Mouse (Mus musculus) frontal cortex, postnatal 10 days (tissue): Measurements from ENCODE around the gene Foxj2.

Source experiments
- DNase-seq, 2 experiments: peaks; one replicate each; pipeline ENCODE4 v3.0.0; 2022; ENCODE audit warnings: low spot score in 2 of 2, mixed read lengths in 1 of 2

Gene Foxj2

DNA sequence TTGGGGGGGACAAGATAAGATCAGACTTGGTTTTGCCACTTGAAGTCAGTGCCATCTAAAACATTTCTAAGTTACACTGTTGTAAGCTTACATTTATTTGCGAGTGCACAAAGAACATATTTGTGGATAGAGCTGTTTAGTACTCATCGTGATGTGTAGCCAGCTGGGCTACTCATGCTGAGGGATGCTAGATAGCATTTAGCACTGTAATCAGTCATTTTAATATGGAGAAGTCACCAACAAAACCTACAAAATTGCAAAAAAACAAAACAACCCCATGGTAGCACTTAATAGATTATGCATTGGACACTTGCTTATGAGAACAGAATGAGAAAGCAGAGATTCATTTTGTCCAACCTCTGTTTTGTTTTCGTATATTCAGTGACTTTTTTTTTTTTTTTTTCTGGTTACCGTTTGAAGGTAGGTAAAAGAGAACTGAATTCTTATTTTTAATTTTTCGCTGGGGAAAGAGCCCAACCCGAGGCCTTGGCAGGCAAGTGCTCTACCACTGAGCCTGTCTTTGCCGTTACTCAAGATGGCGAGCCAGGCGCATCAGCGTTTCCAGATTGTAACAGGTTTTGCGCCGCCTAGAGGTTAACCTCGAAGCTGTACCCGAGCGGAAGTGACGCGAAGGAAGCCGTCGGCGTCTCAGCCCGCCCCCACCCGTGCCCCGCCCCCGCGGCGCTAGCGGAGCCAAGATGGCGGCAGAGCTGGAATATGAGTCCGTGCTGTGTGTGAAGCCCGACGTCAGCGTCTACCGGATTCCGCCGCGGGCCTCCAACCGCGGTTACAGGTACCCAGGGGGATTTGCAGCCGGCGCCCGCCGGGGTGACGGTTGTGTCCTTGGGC, 54.4 kb downstream of the Foxj2 start, which contains the start of gene Necap1:
Necap1 (plus strand) TSS at position 604 of the 849 bp plus-strand sequence.
- DNase-seq, result peak; percentile 93 to 98

DNA sequence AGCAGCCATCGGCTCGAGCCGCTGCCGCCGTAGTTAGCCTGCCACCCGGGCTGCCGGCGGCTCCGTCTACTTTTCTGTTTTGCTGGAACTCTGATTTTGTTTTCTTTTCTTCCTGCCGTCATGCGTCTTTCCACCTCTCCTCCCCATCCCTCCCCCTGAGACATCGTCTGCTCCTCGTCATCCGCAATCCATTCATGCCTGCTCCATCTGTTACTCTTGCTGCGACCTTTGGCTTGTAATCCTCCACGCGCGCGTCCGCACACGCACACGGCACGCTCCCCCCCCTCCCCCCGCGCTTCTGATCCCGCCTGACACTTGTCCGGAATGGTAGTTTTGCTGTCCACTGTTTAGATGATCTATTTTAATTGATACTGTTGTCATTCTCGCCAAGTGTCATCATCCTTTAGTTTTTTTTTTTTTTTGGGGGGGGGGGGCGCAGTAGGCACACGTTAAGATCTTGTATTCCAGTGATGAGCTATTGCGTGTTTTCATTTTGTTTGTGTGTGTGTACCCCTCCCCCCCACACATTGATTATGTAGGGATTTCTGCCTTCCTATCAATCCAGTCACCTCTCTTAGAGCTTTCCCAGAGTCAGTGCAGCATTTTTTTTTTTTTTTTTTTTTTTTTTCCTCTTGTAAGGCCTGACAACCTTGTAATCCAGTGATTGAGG, 55.1 kb downstream of the Foxj2 start:
- no peak for DNase-seq

DNA sequence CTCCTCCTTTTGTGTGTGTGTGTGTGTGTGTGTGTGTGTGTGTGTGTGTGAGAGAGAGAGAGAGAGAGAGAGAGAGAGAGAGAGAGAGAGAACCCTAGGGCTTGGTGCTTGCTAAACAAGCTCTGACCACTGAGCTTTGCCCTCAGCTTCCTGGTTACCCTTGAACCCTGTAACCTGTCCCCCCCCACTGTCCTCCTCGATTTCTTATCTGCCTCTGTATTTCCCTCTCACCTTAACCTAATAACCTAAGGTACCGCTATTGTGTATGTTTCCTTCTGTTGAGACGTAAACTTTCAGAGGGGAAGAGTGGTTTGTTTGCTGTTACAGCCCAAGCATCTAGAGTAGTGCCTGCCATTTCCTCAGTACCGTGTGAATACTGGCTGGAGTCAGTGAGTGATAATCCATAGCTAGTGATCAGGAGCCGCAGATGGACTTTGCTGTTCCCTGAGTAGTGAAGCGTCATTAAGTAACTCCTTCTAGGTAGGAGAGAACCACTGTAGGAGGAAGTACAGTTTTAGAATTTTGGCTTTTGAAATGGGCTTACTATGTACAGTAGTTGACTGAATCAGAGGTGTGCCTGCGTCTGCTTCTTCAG, 59.5 kb downstream of the Foxj2 start:
- no peak for DNase-seq

DNA sequence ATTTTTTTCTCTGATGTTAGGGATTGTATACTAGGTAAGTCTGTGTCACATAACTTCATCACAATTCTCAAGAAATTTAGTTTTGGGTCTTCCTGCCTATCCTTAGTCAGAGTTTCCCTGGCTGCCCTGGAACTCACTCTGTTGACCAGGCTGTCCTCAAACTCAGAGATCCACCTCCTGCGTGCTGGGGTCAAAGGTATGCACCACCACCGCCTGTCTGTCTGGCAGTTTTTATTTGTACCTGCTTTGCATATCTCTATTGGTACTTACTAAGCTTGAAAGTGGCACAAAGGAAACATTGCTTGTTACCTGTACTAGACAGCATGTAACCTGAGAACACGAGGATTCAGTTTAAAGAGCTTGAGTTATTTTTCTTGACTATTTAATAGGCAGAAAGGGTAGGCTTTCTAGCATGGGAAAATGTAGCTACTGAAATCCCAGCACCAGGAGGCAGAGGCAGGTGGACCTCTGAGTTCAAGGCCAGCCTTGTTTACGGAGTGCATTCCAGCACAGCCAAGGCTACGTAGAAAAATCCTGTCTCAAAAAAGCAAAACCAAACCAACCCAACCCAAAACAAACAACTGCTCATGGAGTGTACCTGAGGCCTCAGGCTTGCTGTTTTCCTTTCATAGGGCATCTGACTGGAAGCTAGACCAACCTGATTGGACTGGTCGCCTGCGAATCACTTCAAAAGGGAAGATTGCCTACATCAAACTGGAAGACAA, 60.2 kb downstream of the Foxj2 start:
- DNase-seq, result no peak

DNA sequence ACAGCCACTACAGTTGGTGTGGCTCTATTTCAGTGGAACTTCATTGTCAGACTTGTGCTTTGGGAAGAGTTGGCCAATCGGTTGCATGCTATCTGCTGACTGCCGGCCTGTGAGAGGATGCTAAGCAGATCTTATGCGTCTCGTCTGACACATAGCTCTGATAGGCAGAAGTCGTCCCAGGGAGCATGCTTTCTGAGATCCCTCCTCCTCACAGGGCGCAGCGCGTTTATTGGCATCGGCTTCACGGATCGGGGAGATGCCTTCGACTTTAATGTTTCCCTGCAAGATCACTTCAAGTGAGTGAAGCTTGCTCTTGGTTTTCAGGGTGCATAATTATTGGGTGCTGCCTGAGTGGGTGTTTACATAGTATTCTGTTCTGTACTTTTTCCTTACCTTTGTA, 61.6 kb downstream of the Foxj2 start:
- DNase-seq, result no peak

DNA sequence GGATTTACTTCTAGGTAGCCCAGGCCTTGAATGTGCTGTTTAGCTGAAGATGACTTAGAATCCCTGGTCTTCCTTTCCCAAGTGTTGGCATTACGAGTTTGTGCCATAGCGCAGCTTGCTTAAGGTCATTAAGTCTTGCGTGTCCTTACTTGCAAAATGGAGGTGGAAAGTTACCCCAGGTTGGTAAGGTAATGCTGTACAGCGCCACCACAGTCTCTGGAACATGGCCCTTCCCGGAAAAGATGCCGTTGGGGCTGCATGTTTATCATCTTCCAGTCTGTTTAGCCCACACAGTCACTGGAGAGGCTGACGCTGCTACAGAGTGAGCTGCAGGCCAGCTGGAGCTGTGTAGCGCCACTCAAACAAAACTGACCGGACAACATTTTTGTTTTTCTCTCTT, 63.9 kb downstream of the Foxj2 start:
- no peak for DNase-seq

DNA sequence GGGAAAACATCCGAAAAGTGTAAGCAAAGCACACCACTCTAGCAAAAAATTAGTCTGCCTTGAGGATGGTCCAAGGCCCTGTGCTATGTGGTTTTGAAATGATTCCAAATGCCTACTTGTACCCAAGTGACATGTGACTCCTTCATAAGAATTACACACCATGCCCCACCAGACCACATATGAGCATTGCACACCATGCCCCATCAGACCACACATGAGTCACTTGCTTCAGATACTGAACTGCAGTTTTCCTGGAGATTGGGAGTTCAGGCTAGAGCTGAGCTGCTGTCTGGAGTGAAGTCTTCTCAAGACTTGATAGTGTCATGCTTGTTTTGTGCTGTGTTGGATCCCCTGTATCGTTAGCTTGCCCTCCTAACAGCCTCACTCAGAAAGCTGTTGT, 69.9 kb downstream of the Foxj2 start:
- DNase-seq, result peak in 1 of 2 experiments; percentile 2

DNA sequence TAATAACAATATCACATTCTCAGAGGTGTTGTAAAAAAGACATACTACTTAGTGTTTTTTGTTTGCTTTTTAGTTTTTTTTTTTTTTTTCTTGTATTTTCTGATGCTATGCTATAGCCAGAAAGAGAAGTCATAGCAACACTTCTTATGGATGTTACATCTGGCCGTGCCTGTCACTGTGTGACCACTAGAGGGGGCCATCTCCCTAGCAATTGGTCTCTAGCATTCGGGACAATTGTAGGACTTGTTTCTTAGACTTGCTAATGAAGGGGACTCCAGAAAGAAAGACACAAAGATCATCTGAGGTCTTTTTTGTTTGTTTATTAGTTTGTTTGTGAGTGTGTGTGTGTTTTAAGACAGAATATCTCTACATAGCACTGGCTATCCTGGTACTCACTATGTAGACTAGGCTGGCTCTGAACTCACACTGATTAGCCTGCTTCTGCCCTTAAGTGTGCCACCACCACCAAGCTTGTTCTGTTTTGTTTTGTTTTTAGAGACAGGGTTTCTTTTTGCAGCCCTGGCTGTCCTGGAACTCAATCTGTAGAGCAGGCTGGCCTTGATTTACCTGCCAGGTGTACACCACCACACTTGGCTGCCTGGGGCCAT, 72.8 kb downstream of the Foxj2 start:
- peak in 1 of 2 experiments; percentile 61 for DNase-seq
